Mouse (Mus musculus) liver, adult 2 months (tissue): ENCODE measurements around the gene Elmsan1.

Experiments used
- CTCF ChIP-seq: fragments of 200-500 bp; IDR thresholded peaks from 2 replicates; pipeline ENCODE4 v1.5.1; 2011; ENCODE audit warnings: low read depth, low read length, control low read depth
- POLR2A ChIP-seq: fragments of 200-500 bp; IDR thresholded peaks from 2 replicates; pipeline ENCODE4 v1.6.1; 2011; ENCODE audit warnings: low read length, control low read depth; ENCODE audit not compliant: insufficient read depth; ENCODE audit errors: extremely low read depth

GRCm38 (mm10) chr12:84186536-84186935 lies 32.1 kb downstream of the Elmsan1 start:
- no peak for TF ChIP-seq CTCF
- no peak for TF ChIP-seq POLR2A
